Mouse (Mus musculus): ENCODE data around the gene Gm5861. TPM values are rescaled to one million over a fixed set of nuclear protein-coding genes. Genes with fewer than 3 reads are reported as not detected.
"Not testable (repeated sequence)": the region's sequence is repeated elsewhere in the genome, so short reads cannot be mapped to it uniquely, and the experiment has no call there.

The Gm5861 gene
- polyA plus RNA-seq (2015; fragmentation: Nextera tagmentation; extraction: Ambion mirVana) = not detected in 2 replicates

GRCm38 (mm10) chr5:11182772-11183171, at the start of gene Gm5861:
TSS of gene Gm5861 (plus strand) at chr5:11183072.
- not testable (repeated sequence) for ATAC-seq (ENCODE audit: low FRiP score, low TSS enrichment); H3K27ac ChIP-seq (replicated peaks)
- 62% methylated on average over 2 of the region's 3 CpGs for WGBS

GRCm38 (mm10) chr5:11138031-11138430, 44.8 kb upstream of the Gm5861 start:
- H3K27ac ChIP-seq (replicated peaks); H3K36me3 ChIP-seq (ENCODE audit: control insufficient read depth, insufficient read depth, low read length); H3K9ac ChIP-seq (ENCODE audit: low read length); H3K9me3 ChIP-seq (ENCODE audit: control insufficient read depth, low read length); H3K27me3 ChIP-seq (ENCODE audit: control insufficient read depth, insufficient read depth, low read length); H3K4me2 ChIP-seq (replicated peaks; ENCODE audit: low read depth); H3K4me3 ChIP-seq (ENCODE audit: low read depth, low read length); ATAC-seq (ENCODE audit: low FRiP score, low TSS enrichment); DNase-seq (ENCODE audit: low spot score); H3K4me1 ChIP-seq (replicated peaks; ENCODE audit: control insufficient read depth, insufficient read depth): not testable (repeated sequence)
- 94% methylated on average over 12 of the region's 12 CpGs for WGBS

More at GRCm38 (mm10) chr5:11182772-11183171, at the start of gene Gm5861:
- DNase-seq (ENCODE audit: low spot score); H3K9ac ChIP-seq (ENCODE audit: low read length); H3K27me3 ChIP-seq (ENCODE audit: control insufficient read depth, insufficient read depth, low read length); H3K9me3 ChIP-seq (ENCODE audit: control insufficient read depth, low read length); H3K36me3 ChIP-seq (ENCODE audit: control insufficient read depth, insufficient read depth, low read length); H3K4me2 ChIP-seq (replicated peaks; ENCODE audit: low read depth); H3K4me1 ChIP-seq (replicated peaks; ENCODE audit: control insufficient read depth, insufficient read depth); H3K4me3 ChIP-seq (ENCODE audit: low read depth, low read length): not testable (repeated sequence)

Other genes with a start within 250 kb of the Gm5861 start
- not detected in 2 replicates for gene Gm8871, start 235.3 kb upstream of the Gm5861 start, polyA plus RNA-seq (2015; fragmentation: Nextera tagmentation; extraction: Ambion mirVana)
- not detected in 2 replicates for gene Gm8857, start 235.3 kb upstream of the Gm5861 start, polyA plus RNA-seq (2015; fragmentation: Nextera tagmentation; extraction: Ambion mirVana)
- not detected in 2 replicates for gene Gm8879, start 55.4 kb upstream of the Gm5861 start, polyA plus RNA-seq (2015; fragmentation: Nextera tagmentation; extraction: Ambion mirVana)
- gene Gm8890, start 73.0 kb downstream of the Gm5861 start, polyA plus RNA-seq (2015; fragmentation: Nextera tagmentation; extraction: Ambion mirVana) = not detected in 2 replicates
- gene Speer1, start 158.4 kb downstream of the Gm5861 start, polyA plus RNA-seq (2015; fragmentation: Nextera tagmentation; extraction: Ambion mirVana) = not detected in 2 replicates
- not detected in 2 replicates for gene Gm8897, start 233.3 kb downstream of the Gm5861 start, polyA plus RNA-seq (2015; fragmentation: Nextera tagmentation; extraction: Ambion mirVana)